Mouse (Mus musculus): ENCODE data around the gene Grin2a.
"Not testable (repeated sequence)": the region's sequence is repeated elsewhere in the genome, so short reads cannot be mapped to it uniquely, and the experiment has no call there.

Grin2a gene

GRCm38 (mm10) chr16:9670750-9671161 is 324.6 kb downstream of the Grin2a start:
- intact Hi-C loops (cut with DNase I) = no loop called here

GRCm38 (mm10) chr16:9665896-9666295 is 329.5 kb downstream of the Grin2a start:
- intact Hi-C loops (cut with DNase I) = no loop called here

GRCm38 (mm10) chr16:9664060-9664459 is 331.3 kb downstream of the Grin2a start:
- intact Hi-C loops (cut with DNase I) = no loop called here

- intact Hi-C loops (cut with DNase I) = no loop called here
Measured at GRCm38 (mm10) chr16:9663508-9663907, 331.9 kb downstream of the Grin2a start.

GRCm38 (mm10) chr16:9625652-9626444 is 369.5 kb downstream of the Grin2a start:
- intact Hi-C loops (cut with DNase I) = no loop called here

- intact Hi-C loops (cut with DNase I) = no loop called here
Measured at GRCm38 (mm10) chr16:9624346-9624745, 371.0 kb downstream of the Grin2a start.

GRCm38 (mm10) chr16:9618206-9618605 is 377.2 kb downstream of the Grin2a start:
- intact Hi-C loops (cut with DNase I) = no loop called here

- intact Hi-C loops (cut with DNase I) = no loop called here
Measured at GRCm38 (mm10) chr16:9617215-9617614, 378.1 kb downstream of the Grin2a start.

GRCm38 (mm10) chr16:9616807-9617206 is 378.6 kb downstream of the Grin2a start:
- intact Hi-C loops (cut with DNase I) = no loop called here

- intact Hi-C loops (cut with DNase I) = not testable (repeated sequence)
Measured at GRCm38 (mm10) chr16:9612596-9612995, 382.8 kb downstream of the Grin2a start.

- intact Hi-C loops (cut with DNase I) = no loop called here
Measured at GRCm38 (mm10) chr16:9607432-9607831, 387.9 kb downstream of the Grin2a start.

- intact Hi-C loops (cut with DNase I) = loop anchor here (2.0 kb wide), 1 partner anchor 43 kb away; no protein-coding TSS in a partner anchor
Measured at GRCm38 (mm10) chr16:9603983-9604382, 391.4 kb downstream of the Grin2a start.

GRCm38 (mm10) chr16:9602579-9602978 is 392.8 kb downstream of the Grin2a start:
- intact Hi-C loops (cut with DNase I) = no loop called here

- intact Hi-C loops (cut with DNase I) = no loop called here
Measured at GRCm38 (mm10) chr16:9589176-9589575, 406.2 kb downstream of the Grin2a start.

GRCm38 (mm10) chr16:9588431-9588830 is 406.9 kb downstream of the Grin2a start:
- intact Hi-C loops (cut with DNase I) = no loop called here

GRCm38 (mm10) chr16:9583981-9584380 is 411.4 kb downstream of the Grin2a start:
- intact Hi-C loops (cut with DNase I) = no loop called here

- intact Hi-C loops (cut with DNase I) = no loop called here
Measured at GRCm38 (mm10) chr16:9571793-9572192, 423.6 kb downstream of the Grin2a start.

GRCm38 (mm10) chr16:9567286-9567685 is 428.1 kb downstream of the Grin2a start:
- intact Hi-C loops (cut with DNase I) = no loop called here

- intact Hi-C loops (cut with DNase I) = loop anchor here (2.0 kb wide), 1 partner anchor 43 kb away; no protein-coding TSS in a partner anchor
Measured at GRCm38 (mm10) chr16:9561816-9562215, 433.5 kb downstream of the Grin2a start.

- intact Hi-C loops (cut with DNase I) = no loop called here
Measured at GRCm38 (mm10) chr16:9535196-9535595, 460.2 kb downstream of the Grin2a start.

- intact Hi-C loops (cut with DNase I) = no loop called here
Measured at GRCm38 (mm10) chr16:9533564-9534332, 461.6 kb downstream of the Grin2a start.

GRCm38 (mm10) chr16:9532843-9533532 is 462.4 kb downstream of the Grin2a start:
- intact Hi-C loops (cut with DNase I) = no loop called here

Measured in adrenal gland (tissue).